Mouse (Mus musculus): ENCODE data around the gene Ccdc191.

GRCm38 (mm10) chr16:43935892-43936291 is 46.3 kb downstream of the Ccdc191 start:
- TF ChIP-seq CTCF (IDR thresholded peaks at IDR 0.05; ENCODE audit: low read depth): no peak
- TF ChIP-seq EP300 (optimal IDR thresholded peaks at IDR 0.05): no peak

All from stomach, postnatal 0 days (tissue).